Mouse (Mus musculus): ENCODE data around the gene Cmtm6.

- no peak for TF ChIP-seq CTCF (IDR thresholded peaks at IDR 0.05; ENCODE audit: control insufficient read depth, insufficient read depth, insufficient read length)
- no peak for TF ChIP-seq MAX (IDR thresholded peaks at IDR 0.05)
- no peak for TF ChIP-seq CEBPB (IDR thresholded peaks at IDR 0.05; ENCODE audit: low read depth)
- TF ChIP-seq USF1 (IDR thresholded peaks at IDR 0.05; ENCODE audit: low read depth): no peak
- TF ChIP-seq MYOD1 (IDR thresholded peaks at IDR 0.05; ENCODE audit: control insufficient read depth, insufficient read length, low read depth): no peak
Observed at GRCm38 (mm10) chr9:114751582-114751981, 20.7 kb downstream of the Cmtm6 start.

Measured in C2C12 (cell line).